Mouse (Mus musculus) heart, adult 8-10 months (tissue): ENCODE data around the gene Padi1. TPM values are rescaled to one million over a fixed set of nuclear protein-coding genes. Genes with fewer than 3 reads are reported as not detected.

Experiments used
- DNase-seq: peaks from one replicate; pipeline ENCODE4 v3.0.0; 2022; ENCODE audit warnings: low spot score
- total RNA-seq, 4 experiments: library from RNA; stranded (reverse); gene quantifications; 2 replicates each; pipeline ENCODE4 v1.2.4; 2022

The Padi1 gene
- not detected for total RNA-seq

- DNase-seq: no peak
These were observed at the start of gene Padi1 for GRCm38 (mm10) chr4:140845666-140846065. Gene Padi1 (minus strand): TSS chr4:140845778.

GRCm38 (mm10) chr4:140892163-140892530, 46.6 kb upstream of the Padi1 start:
- DNase-seq: no peak

- no peak for DNase-seq
These were observed 46.1 kb upstream of the Padi1 start for GRCm38 (mm10) chr4:140891525-140892162.

GRCm38 (mm10) chr4:140883852-140884251, 38.3 kb upstream of the Padi1 start:
- DNase-seq: no peak

- no peak for DNase-seq
These were observed 37.4 kb upstream of the Padi1 start for GRCm38 (mm10) chr4:140882981-140883380.

GRCm38 (mm10) chr4:140882365-140882764, 36.8 kb upstream of the Padi1 start:
- no peak for DNase-seq

- no peak for DNase-seq
These were observed 36.2 kb upstream of the Padi1 start for GRCm38 (mm10) chr4:140881771-140882170.

GRCm38 (mm10) chr4:140881026-140881670, 35.6 kb upstream of the Padi1 start:
- no peak for DNase-seq

- no peak for DNase-seq
These were observed 34.6 kb upstream of the Padi1 start for GRCm38 (mm10) chr4:140880207-140880606.

GRCm38 (mm10) chr4:140879739-140880138, 34.2 kb upstream of the Padi1 start:
- no peak for DNase-seq

- no peak for DNase-seq
These were observed 33.5 kb upstream of the Padi1 start for GRCm38 (mm10) chr4:140879116-140879515.

- DNase-seq: no peak
These were observed 33.1 kb upstream of the Padi1 start for GRCm38 (mm10) chr4:140878655-140879054.

GRCm38 (mm10) chr4:140877441-140877840, 31.9 kb upstream of the Padi1 start:
- no peak for DNase-seq

GRCm38 (mm10) chr4:140876681-140877080, 31.1 kb upstream of the Padi1 start:
- no peak for DNase-seq

- DNase-seq: no peak
These were observed 30.6 kb upstream of the Padi1 start for GRCm38 (mm10) chr4:140876161-140876560.

- no peak for DNase-seq
These were observed 27.4 kb upstream of the Padi1 start for GRCm38 (mm10) chr4:140873011-140873410.

GRCm38 (mm10) chr4:140872686-140872992, 27.1 kb upstream of the Padi1 start:
- DNase-seq: no peak

GRCm38 (mm10) chr4:140871851-140872685, 26.5 kb upstream of the Padi1 start:
- no peak for DNase-seq

GRCm38 (mm10) chr4:140871376-140871775, 25.8 kb upstream of the Padi1 start:
- no peak for DNase-seq

GRCm38 (mm10) chr4:140870876-140871275, 25.3 kb upstream of the Padi1 start:
- no peak for DNase-seq

- DNase-seq: no peak
These were observed 24.4 kb upstream of the Padi1 start for GRCm38 (mm10) chr4:140869945-140870344.

- no peak for DNase-seq
These were observed 23.1 kb upstream of the Padi1 start for GRCm38 (mm10) chr4:140868484-140869190.
